Mouse (Mus musculus) liver, embryonic 18 days (tissue): ENCODE measurements around the gene Gabra2. TPM values are rescaled to one million over a fixed set of nuclear protein-coding genes. Genes with fewer than 3 reads are reported as not detected.

Source experiments
- polyA plus RNA-seq: library from polyadenylated mRNA; depleted of rRNA; stranded (reverse); fragments of >200 nt; gene quantifications from 2 replicates; pipeline ENCODE4 v1.2.3, GENCODE M21; 2012; rRNA removed

The Gabra2 gene
- polyA plus RNA-seq: 0.01 TPM in 1 of 2 replicates, not detected in the other

GRCm38 (mm10) chr5:71095725-71096607, at the start of gene Gabra2:
TSS of gene Gabra2 (minus strand) at chr5:71095849.

